Mouse (Mus musculus) erythroblast, embryonic 14.5 days (primary cell): Measurements from ENCODE around the gene Trim13.

Experiments used
- GATA1 ChIP-seq: IDR thresholded peaks from 2 replicates; pipeline ENCODE4 v1.6.1; 2012; ENCODE audit warnings: low read length, inconsistent platforms, mixed read lengths
- TAL1 ChIP-seq: IDR thresholded peaks from 3 replicates; pipeline ENCODE4 v1.6.1; 2012; ENCODE audit warnings: low read length, inconsistent platforms, mixed read lengths

- TF ChIP-seq TAL1, result no peak
- TF ChIP-seq GATA1, result no peak
Observed at GRCm38 (mm10) chr14:61558901-61559300, 39.1 kb upstream of the Trim13 start.
